Mouse (Mus musculus): Measurements from ENCODE around the gene Nup188.
A peak's percentile ranks its signal among the peaks of the same experiment; 100 is the strongest.

Nup188 gene

DNA sequence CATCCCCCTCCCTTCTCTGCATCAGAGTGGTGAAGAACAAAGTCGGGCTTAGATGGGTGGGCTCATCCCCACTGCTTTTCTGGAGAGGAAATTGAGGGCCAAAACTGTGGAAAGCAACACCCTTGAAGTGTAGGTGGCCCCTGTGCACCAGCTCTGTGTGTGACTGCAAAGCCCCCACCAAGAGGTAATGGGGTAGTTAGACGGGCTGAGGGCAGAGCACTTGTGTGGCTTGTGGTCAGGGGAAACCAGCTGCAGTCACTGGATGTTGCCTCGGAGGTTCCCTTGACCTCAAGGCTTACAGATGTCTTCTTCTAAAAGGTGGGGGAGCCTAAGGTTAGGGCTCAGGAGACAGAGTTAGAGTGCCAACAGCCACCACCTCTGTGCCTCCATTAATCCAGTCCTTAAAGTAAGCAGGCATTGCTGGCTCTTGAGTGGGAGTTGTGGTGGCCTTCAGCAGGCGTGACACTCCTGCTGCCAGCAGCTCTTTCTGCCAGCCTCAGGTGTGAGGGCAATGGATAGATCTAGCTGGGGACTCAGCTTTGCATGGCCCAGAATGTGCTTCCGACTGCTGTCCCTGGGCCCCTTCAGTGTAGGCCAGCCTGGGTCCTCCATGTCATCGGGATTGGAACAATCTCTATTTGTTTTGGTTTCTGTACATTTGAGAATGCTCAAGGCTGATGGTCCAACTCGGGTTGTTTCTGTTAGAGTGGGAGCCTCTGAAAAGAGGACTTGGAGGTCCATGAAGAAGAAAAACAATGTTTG is 28.3 kb upstream of the Nup188 start:
- DNase-seq: no peak

DNA sequence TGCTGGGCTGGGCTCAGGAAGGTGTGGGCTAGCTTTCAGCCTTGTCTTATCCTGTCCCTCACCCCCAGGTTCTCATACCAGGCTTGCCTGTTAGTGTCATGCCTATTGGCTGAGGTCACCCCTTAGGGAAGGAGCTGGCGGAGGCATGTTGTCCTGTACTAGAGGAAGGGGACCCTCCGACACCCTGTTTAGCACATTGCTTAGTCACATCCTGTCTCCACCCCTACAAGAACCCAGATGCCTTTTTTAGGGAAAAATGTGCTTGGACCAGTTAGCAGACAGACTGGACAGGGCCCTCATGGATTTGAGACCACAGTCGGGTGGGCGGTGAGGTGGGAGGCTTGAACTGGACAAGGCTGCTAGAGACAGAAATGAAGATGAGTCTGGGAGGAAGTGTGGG is 27.6 kb upstream of the Nup188 start:
- DNase-seq: no peak

DNA sequence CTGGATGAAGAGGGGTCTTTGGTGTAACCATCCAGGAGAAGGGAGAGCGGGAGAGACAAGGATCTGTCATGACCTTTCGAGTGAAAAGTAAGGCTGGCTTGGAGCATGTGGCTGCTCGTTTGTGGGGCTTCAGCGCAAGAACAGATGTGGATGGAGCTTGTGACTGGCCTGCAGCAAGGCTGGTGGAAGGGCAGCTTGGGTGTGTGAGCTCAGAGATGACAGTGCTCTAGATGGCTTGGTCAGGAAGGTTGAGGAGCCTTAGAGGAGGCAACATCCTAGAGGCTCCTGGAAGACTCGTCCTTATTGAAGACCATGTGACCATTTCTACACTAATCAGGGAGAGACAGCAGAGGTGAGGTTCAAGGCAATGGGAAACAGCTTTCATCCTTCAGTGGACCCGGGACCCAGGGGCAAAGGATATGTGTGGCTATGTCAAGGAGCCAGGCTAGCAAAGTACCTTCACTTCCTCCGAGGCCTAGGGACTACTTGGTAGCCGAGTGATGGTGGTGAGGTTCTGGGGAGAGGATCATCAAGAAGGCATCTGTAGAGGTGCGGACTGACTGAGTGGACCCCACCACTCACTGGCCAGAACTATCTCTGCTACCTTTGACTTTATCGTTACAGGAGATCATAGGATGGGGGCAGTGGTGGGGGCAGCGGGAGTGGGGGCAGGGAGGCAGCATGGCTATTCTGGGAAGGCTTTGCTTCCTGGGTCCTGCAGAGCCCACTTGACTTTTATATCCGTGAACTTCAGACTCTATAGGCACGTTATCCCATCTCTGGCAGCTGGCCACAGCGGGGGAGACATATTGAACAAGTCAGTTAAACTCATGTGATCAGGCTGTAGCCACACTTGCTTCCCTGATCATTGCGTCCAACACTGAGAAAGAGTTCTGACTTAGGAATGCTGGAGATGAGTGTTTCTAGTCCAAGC is 26.8 kb upstream of the Nup188 start:
- no peak for DNase-seq

DNA sequence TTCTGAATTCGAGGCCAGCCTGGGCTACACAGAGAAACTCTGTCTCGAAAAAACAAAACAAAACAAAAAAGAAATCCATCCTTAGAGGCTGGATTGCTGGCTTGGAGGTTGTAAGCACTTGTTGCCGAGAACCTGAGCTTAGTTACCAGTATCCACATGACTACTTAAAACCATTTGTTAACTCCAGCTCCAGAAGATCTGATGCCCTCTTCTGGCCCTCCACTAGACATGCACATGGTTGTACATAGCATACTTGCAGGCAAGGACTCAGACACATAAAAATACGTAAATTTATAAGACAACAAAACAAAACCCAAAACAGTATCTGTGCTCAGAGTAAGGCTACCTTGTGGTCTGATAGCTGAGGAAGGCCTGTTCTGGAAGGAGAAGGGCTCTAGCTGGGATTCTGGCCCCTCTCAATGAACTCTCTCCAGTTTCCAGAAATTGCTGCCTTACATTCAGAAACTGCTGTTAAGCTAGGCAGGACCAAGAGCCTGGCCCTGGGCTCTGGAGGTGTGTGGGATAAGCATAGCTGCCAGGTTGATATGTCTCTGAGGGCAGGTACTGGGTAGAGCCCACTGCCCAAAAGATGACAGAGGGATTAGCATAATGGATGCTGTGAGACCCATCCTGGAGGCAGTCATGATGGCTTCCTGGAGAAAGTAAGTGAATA is 25.0 kb upstream of the Nup188 start:
- DNase-seq: no peak

DNA sequence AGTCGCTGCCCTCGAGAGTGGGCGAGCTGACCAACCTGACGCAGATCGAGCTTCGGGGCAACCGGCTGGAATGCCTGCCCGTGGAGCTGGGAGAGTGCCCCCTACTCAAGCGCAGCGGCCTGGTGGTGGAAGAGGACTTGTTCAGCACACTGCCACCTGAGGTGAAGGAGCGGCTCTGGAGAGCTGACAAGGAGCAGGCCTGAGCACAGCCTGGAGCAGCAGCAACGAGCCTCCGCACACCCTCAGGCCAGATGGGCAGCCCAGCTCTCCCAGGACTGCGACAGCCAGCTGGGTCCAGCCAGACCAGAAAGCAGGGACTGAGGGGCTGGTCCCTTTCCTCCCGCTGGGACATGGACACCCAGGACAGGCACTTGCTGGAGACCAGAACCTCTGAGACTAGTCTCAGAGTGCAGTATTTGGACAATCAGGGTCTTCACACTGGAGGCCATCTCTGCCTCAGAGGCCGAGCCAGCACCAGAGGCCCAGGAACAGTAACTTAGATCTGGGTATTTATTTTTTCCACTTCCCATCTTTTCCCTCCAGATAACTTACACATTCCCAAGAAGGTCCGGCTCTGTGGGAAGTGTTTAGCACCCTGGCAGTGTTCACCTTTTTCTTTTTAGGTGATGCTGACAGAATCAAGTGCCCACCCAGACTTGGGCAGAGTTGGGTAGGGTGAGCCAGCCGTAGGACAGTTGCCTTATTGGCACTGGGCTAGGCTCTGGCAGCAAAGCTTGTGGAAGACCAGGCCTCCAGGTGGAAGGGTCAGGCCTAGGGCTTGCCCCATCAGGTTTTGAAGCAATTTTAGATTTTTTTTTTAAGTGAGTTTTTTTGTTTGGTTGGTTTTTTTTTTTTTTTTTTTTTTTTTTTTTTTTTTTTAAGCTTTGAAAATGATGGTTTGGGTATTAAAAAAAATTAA is 24.0 kb upstream of the Nup188 start:
- no peak for DNase-seq

DNA sequence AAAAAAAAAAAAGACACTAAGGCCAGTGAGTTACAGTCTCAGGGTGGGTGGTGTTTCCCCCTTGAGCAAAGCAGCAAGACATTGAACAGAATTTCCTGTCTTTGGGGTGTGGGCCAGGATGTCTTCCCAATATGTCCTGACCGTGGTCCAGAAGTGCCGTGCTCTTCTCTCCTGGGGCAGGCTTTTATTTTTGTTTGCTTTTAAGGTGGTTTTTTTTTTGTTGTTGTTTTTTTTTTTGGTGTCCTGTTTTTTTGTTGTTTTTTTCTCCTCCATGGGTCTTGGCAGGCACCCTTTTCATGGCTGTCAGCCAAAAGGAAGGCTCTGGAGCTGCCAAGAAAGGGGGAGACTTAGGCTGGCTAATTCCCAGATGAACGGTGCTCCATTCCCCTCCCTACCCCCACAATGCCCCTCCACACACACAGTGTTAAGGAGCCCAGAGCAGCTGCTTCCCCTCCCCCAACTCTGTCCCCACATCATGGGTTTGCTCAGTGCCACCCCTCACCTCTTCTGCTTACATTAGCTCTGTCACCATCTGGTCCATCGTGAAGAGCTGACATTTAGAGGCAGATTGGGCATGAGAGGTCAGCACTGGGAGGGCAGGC is 23.3 kb upstream of the Nup188 start:
- no peak for DNase-seq

DNA sequence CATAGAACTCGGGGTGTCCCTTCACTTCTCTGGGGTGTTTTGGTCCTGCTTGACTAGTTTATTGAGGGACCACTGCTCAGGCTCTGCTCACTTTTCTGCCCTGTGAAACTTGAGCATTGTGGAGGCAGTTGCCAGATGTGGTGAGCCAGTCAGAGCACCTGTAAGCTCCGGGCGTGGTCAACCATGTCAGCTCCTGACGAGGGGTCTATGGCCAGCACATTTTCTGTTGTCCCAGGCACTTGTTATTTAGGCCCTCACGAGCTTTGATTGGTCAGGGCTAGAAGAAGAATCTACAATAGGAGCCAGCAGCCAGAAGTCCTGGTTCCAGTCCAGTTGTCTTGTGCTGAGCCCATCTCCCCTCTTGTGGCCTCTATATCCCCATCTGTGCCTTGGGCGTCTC is 22.4 kb upstream of the Nup188 start:
- DNase-seq: no peak

DNA sequence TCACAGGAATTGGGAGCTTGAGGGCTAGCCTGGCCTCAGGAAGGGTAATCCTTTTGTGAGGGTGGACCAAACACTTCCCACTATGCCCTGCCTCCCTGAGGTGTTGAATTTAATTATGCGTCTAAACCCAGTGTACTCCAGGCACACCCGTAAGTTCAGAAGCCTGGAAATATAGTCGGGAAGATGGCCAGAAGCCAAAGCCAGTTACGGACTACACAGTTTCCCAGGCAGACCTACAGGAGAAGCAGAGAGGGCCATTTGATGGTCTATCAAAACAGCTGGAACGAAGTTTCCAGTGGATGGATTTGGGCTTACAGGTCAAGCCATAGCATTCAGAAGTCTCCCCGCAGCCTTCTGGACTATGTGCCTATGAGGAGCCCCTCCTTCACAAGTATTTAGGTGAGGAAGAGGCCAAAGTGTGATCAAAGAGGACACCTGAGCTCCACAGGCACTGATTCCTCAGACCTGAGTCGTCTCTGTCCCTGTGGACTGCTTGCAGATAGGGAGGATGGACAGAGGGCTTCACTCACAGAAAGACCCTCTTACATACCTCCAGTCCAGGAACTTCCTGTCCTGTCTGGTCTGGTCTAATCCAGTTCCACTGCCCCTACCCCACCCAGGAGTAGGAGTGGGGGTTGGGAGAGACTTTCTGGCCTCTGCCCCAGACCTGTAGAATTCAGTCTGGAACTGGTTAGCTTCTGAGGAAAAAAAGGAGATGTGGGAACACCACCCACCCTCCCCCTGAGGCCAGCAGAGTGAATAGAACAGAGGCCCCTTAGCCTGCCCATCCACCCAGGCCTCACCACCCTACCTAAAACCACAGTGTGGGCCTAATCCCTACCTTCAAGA is 21.3 kb upstream of the Nup188 start:
- DNase-seq: peak; percentile 33

DNA sequence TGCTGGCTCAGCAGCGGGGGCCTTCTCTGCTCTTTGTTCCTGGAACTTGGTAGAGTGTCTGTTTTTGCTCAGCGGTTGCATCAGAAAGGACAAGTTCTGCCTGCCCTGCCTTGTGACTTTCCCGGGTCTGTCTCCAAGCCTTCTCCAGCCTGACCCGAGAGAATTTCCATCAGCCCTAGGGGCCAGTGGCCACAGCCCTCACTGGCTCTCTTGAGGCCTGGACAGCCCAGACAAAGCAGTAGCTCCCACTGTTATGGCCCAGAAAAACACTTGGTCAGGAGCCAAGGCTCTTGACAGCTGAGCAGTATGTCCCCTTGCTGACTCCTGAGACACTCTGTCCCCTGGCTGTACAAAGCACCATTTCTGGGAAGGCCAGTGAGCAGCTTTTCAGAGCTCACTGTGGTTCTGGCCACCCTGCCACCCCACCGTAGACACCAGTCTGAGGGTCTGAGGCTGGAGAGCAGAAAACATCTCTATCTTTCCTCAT is 20.4 kb upstream of the Nup188 start, which contains the start of gene Phyhd1:
Gene Phyhd1 (plus strand): TSS at position 437 of the 487 bp plus-strand sequence.
- peak; percentile 9 for DNase-seq

DNA sequence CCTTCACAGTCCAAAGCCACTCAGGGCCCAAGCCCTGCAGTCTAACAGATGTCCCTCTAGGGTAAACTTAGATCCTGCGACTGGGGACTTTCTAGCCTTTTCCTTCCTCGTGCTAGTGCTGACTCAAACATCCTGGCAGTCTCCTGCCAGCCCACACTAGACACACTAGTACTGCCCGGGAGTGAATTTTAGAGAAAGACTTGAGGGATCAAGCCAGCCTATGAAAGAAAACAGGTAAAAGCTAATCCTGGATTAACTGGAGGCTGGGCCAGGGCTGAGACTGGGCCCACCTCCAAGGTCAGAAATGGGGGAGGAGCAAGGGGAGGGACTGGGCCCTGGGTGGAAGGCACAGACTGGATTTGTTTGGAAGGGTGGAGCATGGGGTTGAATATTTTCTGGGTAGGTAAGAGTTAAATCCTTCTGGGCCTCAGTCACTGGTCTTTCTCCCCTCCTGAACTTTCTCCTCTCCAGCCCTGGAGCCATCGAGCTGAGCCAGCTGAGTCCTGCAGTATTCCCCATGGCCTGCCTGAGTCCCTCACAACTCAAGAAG is 19.7 kb upstream of the Nup188 start:
- DNase-seq: peak; percentile 61

DNA sequence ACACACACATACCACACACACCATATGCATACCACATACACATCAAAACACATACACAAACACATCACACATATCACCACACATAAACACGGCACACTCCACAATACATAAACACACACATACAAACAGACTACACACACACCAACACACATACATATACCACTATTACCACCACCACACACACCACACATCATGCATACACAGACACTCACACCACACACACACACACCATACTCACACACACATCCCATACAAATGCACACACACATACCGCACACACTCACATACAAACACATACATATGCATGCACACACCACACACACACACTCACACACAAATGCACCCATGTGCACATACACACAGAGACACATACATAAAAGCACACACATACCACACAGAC is 18.7 kb upstream of the Nup188 start:
- no peak for DNase-seq

DNA sequence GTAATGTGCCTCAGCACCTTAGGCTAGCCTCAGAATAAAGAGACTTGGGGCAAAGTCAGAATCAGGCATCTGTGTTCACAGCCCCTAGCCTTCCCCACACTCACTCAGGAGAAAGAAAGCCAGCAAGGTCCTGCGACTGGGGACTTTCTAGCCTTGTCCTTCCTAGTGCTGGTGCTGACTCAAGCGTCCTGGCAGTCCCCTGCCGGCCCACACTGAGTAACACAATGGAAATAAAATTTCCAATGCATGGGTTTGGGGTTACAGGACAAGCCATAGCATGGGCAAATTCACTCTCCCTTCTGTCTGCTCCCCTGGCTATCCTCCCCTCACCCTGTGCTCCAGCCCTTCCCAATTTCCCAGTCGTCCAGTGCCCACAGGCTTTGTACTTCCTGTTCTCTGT is 17.8 kb upstream of the Nup188 start:
- DNase-seq: no peak

DNA sequence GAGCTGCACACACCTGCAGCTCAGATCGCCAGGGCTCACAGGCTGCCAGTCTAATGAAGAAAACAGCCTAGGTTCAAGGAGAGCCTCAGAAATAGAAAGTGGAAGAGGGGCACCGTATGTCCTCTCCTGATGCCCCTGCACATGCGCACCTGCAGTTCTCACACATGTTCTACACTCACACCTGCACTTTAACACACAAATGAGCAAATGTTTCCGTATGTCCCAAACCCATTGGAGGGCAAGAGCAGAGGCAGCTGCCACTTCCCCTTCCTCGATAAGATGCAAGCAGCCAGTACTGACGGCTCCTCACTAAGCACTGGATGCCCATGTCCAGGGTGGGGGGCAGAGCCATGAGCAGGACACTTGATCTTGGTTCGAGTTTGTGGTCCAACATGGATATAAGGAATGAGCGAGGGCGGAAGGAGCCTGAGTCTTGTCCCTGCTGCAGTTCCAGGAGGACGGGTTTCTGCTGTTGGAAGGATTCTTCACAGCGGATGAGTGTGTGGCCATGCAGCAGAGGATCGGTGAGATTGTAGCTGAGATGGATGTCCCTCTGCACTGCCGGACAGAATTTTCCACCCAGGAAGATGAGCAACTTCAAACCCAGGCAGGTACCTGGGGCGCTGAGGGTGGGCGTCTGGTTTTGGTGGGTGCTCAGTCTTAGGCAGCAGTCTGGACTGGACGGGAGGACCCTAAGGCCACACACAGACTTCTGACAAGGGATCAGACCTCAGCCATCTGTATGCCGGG is 16.8 kb upstream of the Nup188 start:
- no peak for DNase-seq

DNA sequence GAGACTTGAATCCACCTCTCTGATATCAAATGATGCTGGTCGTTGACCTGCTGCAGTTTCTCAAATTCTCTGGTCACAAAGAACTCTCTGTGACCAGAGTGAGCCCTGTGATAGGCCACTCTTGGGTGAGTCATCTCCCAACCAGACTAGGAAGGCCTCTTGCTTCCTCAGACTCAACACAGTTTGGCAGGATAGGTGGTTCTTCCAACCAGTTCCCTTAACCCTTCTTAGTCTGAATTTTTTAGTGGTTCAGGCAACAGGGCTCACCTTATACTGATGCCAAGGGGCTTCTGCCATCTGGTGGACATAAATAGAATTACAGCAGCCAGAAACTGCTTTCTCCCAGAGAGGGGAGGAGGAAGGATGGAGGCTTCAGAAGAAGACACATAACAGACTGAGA is 16.1 kb upstream of the Nup188 start:
- peak; percentile 73 for DNase-seq

DNA sequence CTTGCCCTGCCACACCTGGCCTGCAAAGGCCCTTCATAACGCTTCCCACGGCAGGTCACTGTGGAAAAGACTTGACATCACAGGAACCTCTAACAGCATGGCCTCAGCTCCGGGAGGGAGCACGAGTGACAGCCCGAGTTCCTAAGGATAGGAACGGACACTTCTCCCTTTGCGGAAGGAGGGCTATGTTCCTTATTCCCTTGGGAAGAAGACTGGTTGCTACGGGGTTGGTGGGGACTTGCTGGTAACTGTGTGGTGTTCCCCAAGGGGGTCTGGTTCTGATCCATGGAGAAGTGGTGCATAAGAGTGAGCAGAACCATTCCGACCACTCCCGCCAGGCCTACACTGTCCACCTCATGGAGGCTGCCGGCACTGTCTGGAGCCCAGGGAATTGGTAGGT is 5.5 kb upstream of the Nup188 start, which contains the start of gene Gm28038:
Gene Gm28038 (plus strand): TSS at position 301 of the 400 bp plus-strand sequence.
- no peak for DNase-seq

DNA sequence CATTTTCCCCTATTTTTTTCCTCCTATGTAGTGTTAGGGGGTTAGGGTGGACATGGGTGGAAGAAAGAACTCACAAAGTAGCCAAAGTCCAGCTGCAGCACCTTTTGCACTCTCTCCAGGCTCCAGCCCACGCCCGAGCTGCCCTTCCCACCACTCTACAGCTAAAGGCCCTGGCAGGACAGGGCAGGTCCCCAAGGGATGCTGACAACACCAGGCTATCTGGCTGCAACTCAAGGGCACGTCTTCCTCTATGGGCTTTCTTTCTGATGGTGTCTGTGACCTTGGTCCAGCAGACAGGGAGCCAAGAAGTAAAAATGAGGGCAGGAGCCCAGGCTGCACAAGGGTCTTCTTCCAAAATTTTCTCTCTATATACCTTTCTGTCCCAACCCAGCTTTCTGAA is 4.5 kb upstream of the Nup188 start:
- DNase-seq: no peak

DNA sequence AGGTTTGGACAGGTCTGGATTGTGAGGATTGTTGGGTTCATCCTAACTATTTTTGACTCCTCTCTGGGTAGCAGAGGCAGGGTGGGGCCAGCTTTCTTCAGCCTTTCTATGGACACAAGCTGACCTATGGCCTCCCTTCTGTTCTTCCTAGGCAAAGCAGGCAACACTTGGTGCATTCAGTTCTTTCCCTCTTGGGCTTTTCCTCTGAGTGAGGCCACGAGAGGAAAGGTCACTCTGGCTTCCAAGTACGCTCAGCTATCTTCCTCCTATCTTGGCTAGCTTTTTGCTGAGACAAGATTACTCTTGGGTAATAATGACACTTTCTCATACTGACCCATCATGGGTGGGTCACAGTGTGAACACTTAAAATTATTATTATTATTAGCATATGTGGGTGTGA is 3.0 kb upstream of the Nup188 start:
- no peak for DNase-seq

DNA sequence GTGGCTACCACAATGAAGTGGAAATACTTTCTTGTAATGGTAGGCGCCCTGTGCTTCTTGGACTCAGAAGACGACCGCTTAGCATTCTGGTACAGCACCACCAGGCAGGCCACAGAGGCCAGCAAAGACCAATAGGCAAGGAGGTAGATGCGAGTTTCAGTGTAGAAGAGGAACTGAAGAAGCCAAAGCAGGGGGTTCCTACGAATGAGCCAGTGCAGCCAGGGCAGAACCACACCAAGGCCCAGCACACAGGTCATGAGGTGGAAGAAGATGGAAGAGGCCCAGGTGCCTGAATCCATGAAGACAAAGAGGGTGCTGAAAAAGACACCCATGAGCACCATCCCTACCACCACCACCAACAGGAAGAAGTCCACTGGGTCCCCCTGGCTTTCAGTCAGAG is 1.2 kb upstream of the Nup188 start:
- DNase-seq: no peak

DNA sequence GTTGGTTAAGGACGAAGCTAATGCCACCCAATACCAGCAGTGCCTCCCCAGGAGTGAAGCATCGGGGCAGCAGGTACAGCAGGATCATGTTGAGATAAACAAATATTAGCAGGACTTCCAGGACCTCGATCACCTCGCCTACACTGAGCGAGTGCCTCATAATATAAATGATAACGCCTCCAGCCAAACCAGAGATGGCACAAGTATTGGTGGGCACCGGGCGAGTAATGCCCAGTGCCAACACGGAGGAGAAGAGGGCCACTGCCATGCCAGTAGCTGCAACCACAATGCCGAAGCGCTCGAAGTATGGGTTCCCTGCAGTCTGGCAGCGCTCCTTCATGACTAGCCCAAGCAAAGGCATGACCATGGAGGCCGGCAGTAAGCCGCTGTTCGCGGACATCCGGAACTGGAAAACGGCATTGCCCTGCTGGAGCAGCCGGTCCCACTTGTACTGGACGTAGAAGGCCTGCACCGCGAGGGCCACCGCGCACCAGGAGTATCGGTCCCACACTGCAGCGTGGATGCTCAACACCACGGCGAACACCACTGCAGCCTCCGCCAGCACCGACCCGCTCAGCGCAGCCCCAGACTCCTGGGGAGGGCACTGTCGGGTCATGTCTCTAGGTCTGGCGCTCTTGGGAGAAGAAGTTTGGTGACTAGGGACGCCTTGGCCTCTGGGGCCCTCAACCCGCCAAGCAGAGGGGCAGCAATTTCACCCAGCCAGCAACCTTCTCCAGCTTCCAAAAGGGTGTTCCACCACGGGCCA is 598 bp upstream of the Nup188 start:
- peak; percentile 8 for DNase-seq
